Mouse (Mus musculus): Measurements from ENCODE around the gene Trim6.

- TF ChIP-seq POLR2A (IDR thresholded peaks at IDR 0.05; ENCODE audit: control insufficient read depth, extremely low read depth, insufficient read depth, low read length, poor library complexity) (no peak), CTCF (IDR thresholded peaks at IDR 0.05; ENCODE audit: borderline replicate concordance, control insufficient read depth, extremely low read depth, insufficient read depth, low read length, poor library complexity) (no peak)
These were observed 2.5 kb upstream of the Trim6 start for GRCm38 (mm10) chr7:104216011-104216535.
